Mouse (Mus musculus) stomach, embryonic 15.5 days (tissue): ENCODE measurements around the gene Cd8b1. TPM values are rescaled to one million over a fixed set of nuclear protein-coding genes. Genes with fewer than 3 reads are reported as not detected.

Source experiments
- ATAC-seq: fragments of 200-750 bp; cut with Nextera tagmentation; 2 replicates; pipeline ENCODE4 v1.8.0; 2017; ENCODE audit warnings: low read depth, moderate number of reproducible peaks, moderate TSS enrichment; ENCODE audit not compliant: insufficient read depth, low FRiP score
- H3K27ac ChIP-seq: fragments of 300-500 bp; sonication (generic); 2 replicates; pipeline ENCODE4 v1.5.1; 2015; ENCODE audit warnings: mild to moderate bottlenecking, inconsistent platforms
- H3K27me3 ChIP-seq: fragments of 300-500 bp; sonication (generic); replicated peaks from 2 replicates; pipeline ENCODE4 v1.6.1; 2015; ENCODE audit warnings: inconsistent platforms
- H3K36me3 ChIP-seq: fragments of 300-500 bp; sonication (generic); 2 replicates; pipeline ENCODE4 v1.6.1; 2015; ENCODE audit warnings: inconsistent platforms
- H3K4me1 ChIP-seq: fragments of 300-500 bp; sonication (generic); 2 replicates; pipeline ENCODE4 v1.6.1; 2015; ENCODE audit warnings: inconsistent platforms
- H3K4me2 ChIP-seq: fragments of 300-500 bp; sonication (generic); 2 replicates; pipeline ENCODE4 v1.6.1; 2015; ENCODE audit warnings: mild to moderate bottlenecking, inconsistent platforms
- H3K4me3 ChIP-seq: fragments of 300-500 bp; sonication (generic); replicated peaks from 2 replicates; pipeline ENCODE4 v1.5.1; 2015; ENCODE audit warnings: inconsistent platforms
- H3K9ac ChIP-seq: fragments of 300-500 bp; sonication (generic); 2 replicates; pipeline ENCODE4 v1.6.1; 2015; ENCODE audit warnings: inconsistent platforms
- H3K9me3 ChIP-seq: fragments of 300-500 bp; sonication (generic); 2 replicates; pipeline ENCODE4 v1.6.1; 2016; ENCODE audit warnings: inconsistent platforms
- WGBS: fragments of 180-500 bp; shearing (Covaris S2); methylation state at CpG from one replicate; pipeline ENCODE4 v1.1.7; 2015; 5-methylcytosine and 5-hydroxymethylcytosine counted together
- polyA plus RNA-seq: library from polyadenylated mRNA; unstranded; fragments of >200 nt; fragmentation: Nextera tagmentation; extraction: Ambion mirVana; gene quantifications from 2 replicates; pipeline ENCODE4 v1.2.1, GENCODE M21; 2015

Cd8b1 gene
- polyA plus RNA-seq, 1 experiment from 2014 or later: 0.09 TPM

GRCm38 (mm10) chr6:71374921-71375320, 52.3 kb downstream of the Cd8b1 start:
- WGBS: 73% methylated on average over 2 of the region's 2 CpGs
- no peaks in the 10 kb centered on the region for H3K4me1 ChIP-seq
- no peak overlapping the region for H3K9ac ChIP-seq
- ATAC-seq: no peak
- H3K4me3 ChIP-seq: no peak overlapping the region
- no peaks in the 10 kb centered on the region for H3K9me3 ChIP-seq
- no peaks in the 10 kb centered on the region for H3K36me3 ChIP-seq
- H3K4me2 ChIP-seq: no peak overlapping the region
- H3K27ac ChIP-seq: no peak overlapping the region
- no peaks in the 10 kb centered on the region for H3K27me3 ChIP-seq

- WGBS: 96% methylated on average over 13 of the region's 13 CpGs
- Histone ChIP-seq H3K9ac (no peak overlapping the region), H3K27me3 (no peaks in the 10 kb centered on the region), H3K27ac (no peak overlapping the region), H3K4me3 (no peak overlapping the region), H3K36me3 (no peaks in the 10 kb centered on the region), H3K4me2 (no peak overlapping the region), H3K9me3 (no peaks in the 10 kb centered on the region), H3K4me1 (no peaks in the 10 kb centered on the region)
- no peak for ATAC-seq
Observed at GRCm38 (mm10) chr6:71376711-71377110, 54.1 kb downstream of the Cd8b1 start.

GRCm38 (mm10) chr6:71381654-71382053, 59.1 kb downstream of the Cd8b1 start:
- H3K9ac ChIP-seq: no peak overlapping the region
- H3K4me2 ChIP-seq: no peak overlapping the region
- H3K36me3 ChIP-seq: no peaks in the 10 kb centered on the region
- no peaks in the 10 kb centered on the region for H3K9me3 ChIP-seq
- H3K4me3 ChIP-seq: no peak overlapping the region
- H3K27ac ChIP-seq: no peak overlapping the region
- no peaks in the 10 kb centered on the region for H3K27me3 ChIP-seq
- ATAC-seq: no peak
- 85% methylated on average over 5 of the region's 5 CpGs for WGBS
- no peaks in the 10 kb centered on the region for H3K4me1 ChIP-seq

Other genes starting within 250 kb of the Cd8b1 start
- 12.6 and 14.9 TPM in 2 replicates for gene Thnsl2, start 178.3 kb upstream of the Cd8b1 start, polyA plus RNA-seq
- gene Fabp1, start 123.0 kb upstream of the Cd8b1 start, polyA plus RNA-seq: 500 and 589 TPM in 2 replicates
- 60.0 and 60.8 TPM in 2 replicates for gene Krcc1, start 51.1 kb upstream of the Cd8b1 start, polyA plus RNA-seq
- 0.32 and 0.53 TPM in 2 replicates for gene Smyd1, start 555 bp upstream of the Cd8b1 start, polyA plus RNA-seq
- gene Cd8a, start 50.6 kb downstream of the Cd8b1 start, polyA plus RNA-seq: 0.09 TPM in 1 of 2 replicates, not detected in the other
- 13.7 and 14.3 TPM in 2 replicates for gene Rmnd5a, start 117.8 kb downstream of the Cd8b1 start, polyA plus RNA-seq
- gene Rnf103, start 171.1 kb downstream of the Cd8b1 start, polyA plus RNA-seq: 23.6 and 23.8 TPM in 2 replicates
- 66.8 and 68.9 TPM in 2 replicates for gene Chmp3, start 221.0 kb downstream of the Cd8b1 start, polyA plus RNA-seq